In the genomic region with DNA sequence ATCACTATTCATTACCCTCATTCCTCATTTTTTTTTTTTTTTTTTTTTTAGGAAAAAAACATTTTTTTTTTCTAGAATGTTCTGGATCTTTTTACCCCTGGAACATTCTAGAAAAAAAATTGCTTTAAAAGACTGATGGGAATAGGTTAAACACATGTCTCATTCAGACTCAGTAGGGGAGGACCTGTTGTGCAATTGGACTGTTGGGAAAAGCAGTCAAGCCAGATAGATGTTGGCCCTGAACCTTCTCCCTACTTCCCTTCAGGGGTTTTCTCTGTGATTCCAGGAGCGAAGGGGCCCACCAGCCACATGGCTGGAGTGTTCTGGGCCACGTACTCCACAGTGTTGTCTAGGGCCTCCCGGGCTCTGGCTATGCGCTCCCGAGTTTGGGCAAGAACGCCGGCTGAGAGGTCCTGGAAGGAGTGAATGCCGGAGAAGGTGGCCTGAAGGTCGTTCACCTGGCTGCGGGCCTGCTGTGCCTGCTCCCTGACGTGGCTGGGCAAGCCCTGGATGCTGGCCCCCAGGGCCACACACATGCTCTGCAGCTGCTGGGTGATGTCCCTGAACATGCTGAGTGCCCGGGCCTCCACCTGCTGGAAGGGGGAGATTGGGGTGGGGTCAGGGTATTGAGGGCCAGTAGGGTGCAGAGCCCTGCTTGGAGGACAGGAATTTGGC, we compare ENCODE assay signal across 15 mouse cellular contexts. TPM values are rescaled to one million over a fixed set of nuclear protein-coding genes. Genes with fewer than 3 reads are reported as not detected.
A peak's percentile ranks its signal among the peaks of the same experiment; 100 is the strongest.
DNase-seq lines count a peak whose midpoint lies in the region; ATAC-seq and TF ChIP-seq lines count a peak whose summit lies in the region.
"Had no signal": no experiment of that assay in that cellular context is flagged by ENCODE, and none has a peak within 500 bp of the region (broad histone marks: within the 10 kb centered on the region; RNA-seq: fewer than 3 reads in every experiment).

No protein-coding gene starts in this region.

- peaks cover 6 to 17% of the 10 kb centered on the region in 2 experiments for H3K4me1 ChIP-seq in heart, embryonic 14.5 days (ENCODE audit: control insufficient read depth in 2 of 2, insufficient read depth in 2 of 2, low read length in 2 of 2)

- 53% methylated on average over 12 of the region's 12 CpGs for WGBS in heart, embryonic 14.5 days

- peak overlapping the region; percentile 31 to 75; a peak in 3 of 4 replicates for H3K27ac ChIP-seq in heart, embryonic 14.5 days (replicated peaks in 1 of 2; ENCODE audit: control insufficient read depth in 1 of 2, insufficient read depth in 1 of 2, low read depth in 2 of 2, low read length in 2 of 2)
- H3K27ac ChIP-seq in left cerebral cortex, adult 2 months, result no peak overlapping the region
- H3K27ac ChIP-seq: embryonic facial prominence, embryonic 12.5 days; forebrain, embryonic 15.5 days; hindbrain, embryonic 13.5 days; midbrain, embryonic 12.5 days; neural tube, embryonic 12.5 days had no signal

- H3K4me3 ChIP-seq in heart, embryonic 14.5 days (ENCODE audit: control insufficient read depth in 1 of 2, insufficient read depth in 1 of 2, low read depth in 1 of 2, low read length in 2 of 2), result no peak overlapping the region
- no peak overlapping the region for H3K4me3 ChIP-seq in left cerebral cortex, adult 2 months
- H3K4me3 ChIP-seq: embryonic facial prominence, embryonic 12.5 days; forebrain, embryonic 15.5 days; hindbrain, embryonic 13.5 days; midbrain, embryonic 12.5 days; neural tube, embryonic 12.5 days had no signal

- no peak for ATAC-seq in heart, embryonic 14.5 days (ENCODE audit: insufficient number of reproducible peaks, insufficient read depth, low FRiP score, low read depth)
- ATAC-seq: forebrain, embryonic 15.5 days had no signal

- H3K4me2 ChIP-seq in heart, embryonic 14.5 days (ENCODE audit: low read length), result no peak overlapping the region
- H3K4me2 ChIP-seq: embryonic facial prominence, embryonic 12.5 days; forebrain, embryonic 15.5 days; hindbrain, embryonic 13.5 days; lung, embryonic 14.5 days; midbrain, embryonic 12.5 days; neural tube, embryonic 12.5 days had no signal

- H3K9ac ChIP-seq in heart, embryonic 14.5 days (ENCODE audit: low read length), result peak overlapping the region; percentile 49
- H3K9ac ChIP-seq: embryonic facial prominence, embryonic 12.5 days; forebrain, embryonic 15.5 days; hindbrain, embryonic 13.5 days; lung, embryonic 14.5 days; midbrain, embryonic 12.5 days; neural tube, embryonic 12.5 days had no signal

- TF ChIP-seq CTCF in left cerebral cortex, adult 2 months (IDR thresholded peaks at IDR 0.05), result no peak

- H3K9me3 ChIP-seq in heart, embryonic 14.5 days (ENCODE audit: control insufficient read depth, low read length), result no peaks in the 10 kb centered on the region
- H3K9me3 ChIP-seq: embryonic facial prominence, embryonic 12.5 days; forebrain, embryonic 15.5 days; hindbrain, embryonic 13.5 days; midbrain, embryonic 12.5 days; neural tube, embryonic 12.5 days had no signal

- H3K36me3 ChIP-seq in heart, embryonic 14.5 days (ENCODE audit: control insufficient read depth, insufficient read depth, low read length), result peaks cover 64% of the 10 kb centered on the region
- H3K36me3 ChIP-seq: forebrain, embryonic 15.5 days had no signal

- peak; percentile 72 to 77 for DNase-seq in heart, adult 18-20 months
- no peak for DNase-seq in heart, postnatal 25 days (ENCODE audit: low spot score)
- peak; percentile 39 for DNase-seq in adrenal gland, postnatal 25 days
- peak; percentile 62 for DNase-seq in kidney, postnatal 14 days
- no peak for DNase-seq in left cerebral cortex, adult 2 months (ENCODE audit: extremely low spot score in 1 of 2, low spot score in 2 of 2)
- no peak for DNase-seq in layer of hippocampus, adult 9-10 months (ENCODE audit: low spot score)
- no peak for DNase-seq in cerebellum, postnatal 14 days
- DNase-seq: lung, embryonic 14.5 days had no signal

- no peaks in the 10 kb centered on the region for H3K27me3 ChIP-seq in heart, embryonic 14.5 days (ENCODE audit: control insufficient read depth, insufficient read depth, low read length)
- H3K27me3 ChIP-seq: embryonic facial prominence, embryonic 12.5 days; forebrain, embryonic 15.5 days; hindbrain, embryonic 13.5 days; midbrain, embryonic 12.5 days; neural tube, embryonic 12.5 days had no signal

- intact Hi-C loops in heart, postnatal 25 days (cut with DNase I), result no loop called here
- intact Hi-C loops in left cerebral cortex, adult 2 months (cut with DNase I), result loop anchor here (5.0 kb wide), 2 partner anchors 73 to 213 kb away; no protein-coding TSS in a partner anchor

RNA-seq across cellular contexts. Expression of a gene that starts 3.0 kb away (rescaled TPM):
- 1 to 10 TPM; 9.1 to 9.2 TPM for total RNA-seq in heart, adult 18-20 months (2021)
- total RNA-seq in heart, postnatal 25 days (2021), result 1 to 10 TPM; 7.6 to 9.8 TPM
- 25.1 and 28.8 TPM in 2 replicates for total RNA-seq in adrenal gland, postnatal 25 days (2021)
- 9.2 and 9.3 TPM in 2 replicates for polyA plus RNA-seq in heart, embryonic 14.5 days (2014; fragmentation: Nextera tagmentation; extraction: Ambion mirVana)
- 1 to 10 TPM; 6.9 to 7.2 TPM for total RNA-seq in left cerebral cortex, adult 2 months (2021)

RNA-seq across cellular contexts. Expression of a gene that starts 13.1 kb away (rescaled TPM):
- 100 to 1,000 TPM; 178 to 190 TPM for total RNA-seq in heart, adult 18-20 months (2021)
- total RNA-seq in heart, postnatal 25 days (2021), result 100 to 1,000 TPM; 154 to 171 TPM
- 59.7 and 102 TPM in 2 replicates for total RNA-seq in adrenal gland, postnatal 25 days (2021)
- 66.4 and 70.9 TPM in 2 replicates for polyA plus RNA-seq in heart, embryonic 14.5 days (2014; fragmentation: Nextera tagmentation; extraction: Ambion mirVana)
- 10 to 100 TPM in 1 of 2 experiments, 1 to 10 TPM in 1; 7.7 to 11.4 TPM for total RNA-seq in left cerebral cortex, adult 2 months (2021)

RNA-seq across cellular contexts. Expression of a gene that starts 20.5 kb away (rescaled TPM):
- not detected for total RNA-seq in heart, adult 18-20 months (2021)
- total RNA-seq in heart, postnatal 25 days (2021), result not detected
- total RNA-seq in adrenal gland, postnatal 25 days (2021), result not detected in 2 replicates
- not detected in 2 replicates for polyA plus RNA-seq in heart, embryonic 14.5 days (2014; fragmentation: Nextera tagmentation; extraction: Ambion mirVana)
- total RNA-seq in left cerebral cortex, adult 2 months (2021), result not detected
- total RNA-seq: layer of hippocampus, postnatal 25 days had no signal
- polyA plus RNA-seq: embryonic facial prominence, embryonic 12.5 days; forebrain, embryonic 15.5 days; hindbrain, embryonic 13.5 days; lung, embryonic 14.5 days; midbrain, embryonic 12.5 days; neural tube, embryonic 12.5 days had no signal

RNA-seq across cellular contexts. Expression of a gene that starts 23.0 kb away (rescaled TPM):
- total RNA-seq in heart, adult 18-20 months (2021), result 100 to 1,000 TPM; 115 to 117 TPM
- total RNA-seq in heart, postnatal 25 days (2021), result 100 to 1,000 TPM; 102 to 105 TPM
- 30.0 and 32.0 TPM in 2 replicates for total RNA-seq in adrenal gland, postnatal 25 days (2021)
- 23.6 and 25.9 TPM in 2 replicates for polyA plus RNA-seq in heart, embryonic 14.5 days (2014; fragmentation: Nextera tagmentation; extraction: Ambion mirVana)
- 10 to 100 TPM; 31.8 to 34.6 TPM for total RNA-seq in left cerebral cortex, adult 2 months (2021)

RNA-seq across cellular contexts. Expression of a gene that starts 23.5 kb away (rescaled TPM):
- total RNA-seq in heart, adult 18-20 months (2021), result 1 to 10 TPM; 1.4 to 2.5 TPM
- total RNA-seq in heart, postnatal 25 days (2021), result 1 to 10 TPM; 3.7 to 4.3 TPM
- 14.1 and 14.8 TPM in 2 replicates for total RNA-seq in adrenal gland, postnatal 25 days (2021)
- 42.8 and 44.6 TPM in 2 replicates for polyA plus RNA-seq in heart, embryonic 14.5 days (2014; fragmentation: Nextera tagmentation; extraction: Ambion mirVana)
- under 1 TPM; 0.70 to 0.91 TPM for total RNA-seq in left cerebral cortex, adult 2 months (2021)

Comparison
In these comparisons a context has a peak if more than half of its experiments do, and no peak if none do; other contexts are left out.
1. DNase-seq: peak in heart, adult 18-20 months (2 of 2), adrenal gland, postnatal 25 days (single experiment) and kidney, postnatal 14 days (single experiment); none in heart, postnatal 25 days (single experiment), left cerebral cortex, adult 2 months (0 of 2), layer of hippocampus, adult 9-10 months (single experiment) and cerebellum, postnatal 14 days (0 of 2).